Mouse (Mus musculus): ENCODE data around the gene Matk.

The Matk gene

GRCm38 (mm10) chr10:81303761-81304160 is 51.0 kb downstream of the Matk start:
- no peak for DNase-seq (ENCODE audit: low spot score in 2 of 2)

- DNase-seq (ENCODE audit: low spot score in 2 of 2): no peak
These were observed 52.0 kb downstream of the Matk start for GRCm38 (mm10) chr10:81304597-81305238.

GRCm38 (mm10) chr10:81305663-81306062 is 52.9 kb downstream of the Matk start:
- no peak for DNase-seq (ENCODE audit: low spot score in 2 of 2)

- no peak for DNase-seq (ENCODE audit: low spot score in 2 of 2)
These were observed 53.5 kb downstream of the Matk start for GRCm38 (mm10) chr10:81306173-81306668.

GRCm38 (mm10) chr10:81306837-81307682 is 54.3 kb downstream of the Matk start:
- no peak for DNase-seq (ENCODE audit: low spot score in 2 of 2)

- DNase-seq (ENCODE audit: low spot score in 2 of 2): no peak
These were observed 56.8 kb downstream of the Matk start for GRCm38 (mm10) chr10:81309571-81309970.

Data from heart, adult 9 months (tissue).